Mouse (Mus musculus) adrenal gland, adult 18-20 months (tissue): ENCODE results near the gene Csnk2a1. TPM values are rescaled to one million over a fixed set of nuclear protein-coding genes. Genes with fewer than 3 reads are reported as not detected.
"Not testable (repeated sequence)": the region's sequence is repeated elsewhere in the genome, so short reads cannot be mapped to it uniquely, and the experiment has no call there.

ENCODE experiments used
- DNase-seq, 2 experiments: peaks; one replicate each; pipeline ENCODE4 v3.0.0; 2021 to 2022; ENCODE audit warnings: low spot score in 2 of 2
- total RNA-seq, 2 experiments: library from RNA; stranded (reverse); gene quantifications; 1 replicate in 1 of 2; 2 replicates in 1 of 2; pipeline ENCODE4 v1.2.3; 2021

Gene Csnk2a1
- total RNA-seq, 2 experiments from 2014 or later, result 88.2 to 98.6 TPM

DNA sequence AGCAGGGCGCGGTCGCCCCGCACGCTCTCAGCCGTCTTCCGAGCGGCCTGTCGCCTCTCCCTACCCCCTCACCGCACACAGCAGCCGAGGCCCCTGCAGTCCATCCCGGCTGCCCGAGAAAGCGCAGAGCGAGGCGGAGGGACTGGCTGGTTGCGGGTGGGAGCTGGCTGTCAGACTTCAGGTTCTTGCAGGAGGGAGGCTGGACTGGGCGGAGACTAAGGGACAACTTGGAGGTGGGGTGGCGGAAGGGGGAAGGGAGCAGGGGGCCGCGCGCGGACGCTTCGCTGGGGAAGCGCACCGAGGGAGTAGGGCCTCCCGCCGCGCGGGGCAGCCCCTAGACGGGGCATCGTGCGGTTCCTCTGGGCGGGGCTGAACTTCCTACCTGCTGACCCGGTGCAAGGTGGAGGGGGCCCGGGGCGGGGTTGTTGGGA is 427 bp downstream of the Csnk2a1 start:
- peak; percentile 65 to 74 for DNase-seq

DNA sequence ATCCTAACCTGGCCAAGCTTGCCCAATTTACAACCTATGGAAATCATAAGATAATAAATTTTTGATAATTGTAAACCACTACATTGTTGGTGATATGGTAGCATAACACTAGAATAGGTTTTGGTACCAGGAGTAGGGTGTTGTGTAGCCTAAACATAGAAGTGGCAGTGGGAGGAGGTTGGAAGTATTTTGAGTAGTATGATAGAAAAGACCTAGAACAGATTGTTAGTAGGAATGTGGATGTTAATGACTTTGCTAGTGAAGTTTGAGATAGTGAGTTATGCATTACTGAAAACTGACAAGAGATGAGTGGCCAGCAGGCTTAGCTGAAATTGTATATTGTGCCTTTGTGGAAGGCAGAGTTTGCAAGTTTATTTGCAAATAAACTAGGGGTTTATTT is 3.4 kb downstream of the Csnk2a1 start:
- no peak for DNase-seq

DNA sequence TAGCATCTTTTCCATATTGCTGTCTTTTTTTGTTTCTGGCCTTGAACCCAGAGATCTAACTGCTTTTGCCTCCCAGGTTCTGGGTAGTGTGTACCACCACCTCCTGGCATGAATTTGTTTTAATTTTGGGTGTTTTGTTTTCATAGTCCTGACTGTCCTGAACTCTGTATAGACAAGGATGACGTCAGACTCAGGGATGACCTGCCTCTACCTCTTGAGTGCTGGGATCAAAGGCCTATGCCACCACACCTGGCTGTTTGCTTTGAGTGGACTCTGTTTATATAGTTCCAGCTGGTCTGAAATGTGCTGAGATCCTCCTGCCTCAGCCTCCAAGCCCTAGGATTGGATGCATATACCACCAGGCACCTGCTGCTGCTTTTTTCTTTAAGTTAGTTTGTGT is 11.3 kb downstream of the Csnk2a1 start:
- DNase-seq, result no peak

DNA sequence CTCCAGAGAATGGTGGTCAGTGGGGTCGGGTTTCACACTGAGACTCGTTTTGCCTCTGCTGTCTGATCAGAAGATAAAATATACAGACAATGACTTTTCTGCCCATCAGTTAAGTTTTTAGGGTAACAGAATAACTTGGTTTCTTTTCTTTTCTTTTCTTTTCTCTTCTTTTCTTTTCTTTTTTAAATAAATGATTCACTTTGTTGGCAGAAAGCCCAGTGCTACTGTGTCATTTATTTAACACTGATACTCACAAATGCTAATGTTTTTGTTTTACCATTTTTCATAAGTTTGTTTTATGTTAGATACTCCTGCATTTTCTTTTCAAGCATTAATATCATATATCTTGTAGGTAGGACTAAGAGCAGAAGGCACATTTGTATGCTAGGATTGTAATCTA is 13.9 kb downstream of the Csnk2a1 start:
- no peak for DNase-seq

DNA sequence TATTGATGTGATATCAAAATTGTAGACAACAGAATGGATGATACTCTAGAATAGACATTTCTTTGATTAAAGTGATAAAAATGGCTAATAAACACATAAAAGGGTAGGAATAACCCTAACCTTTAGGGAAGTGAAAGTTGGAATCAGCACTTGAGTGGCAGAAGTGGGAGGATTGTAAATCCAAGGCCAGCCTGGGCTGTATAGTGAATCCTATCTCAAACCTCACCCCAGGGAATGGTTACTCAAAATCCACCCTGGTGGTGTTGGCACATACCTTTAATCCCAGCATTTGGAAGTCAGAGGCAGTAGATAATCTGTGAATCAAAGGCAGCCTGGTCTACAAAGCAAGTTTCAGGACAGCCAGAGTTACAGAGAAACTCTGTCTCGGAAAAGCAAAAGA is 20.6 kb downstream of the Csnk2a1 start:
- no peak for DNase-seq

DNA sequence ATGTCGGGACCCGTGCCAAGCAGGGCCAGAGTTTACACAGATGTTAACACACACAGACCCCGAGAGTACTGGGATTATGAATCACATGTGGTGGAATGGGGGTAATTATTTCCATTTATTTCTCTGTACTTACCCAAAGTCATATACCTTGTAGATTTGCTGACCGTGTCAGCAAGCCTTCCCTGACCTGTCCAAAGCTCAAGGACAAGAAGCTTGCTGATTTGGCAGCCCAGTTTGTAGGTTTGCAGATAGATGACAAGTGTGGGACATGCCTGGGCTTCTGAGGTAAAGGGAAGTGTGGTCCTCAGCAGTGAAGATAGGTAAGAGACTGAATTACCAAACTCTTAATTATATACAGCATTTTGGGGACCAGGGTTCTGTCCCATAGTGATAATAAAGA is 23.9 kb downstream of the Csnk2a1 start:
- DNase-seq, result no peak

DNA sequence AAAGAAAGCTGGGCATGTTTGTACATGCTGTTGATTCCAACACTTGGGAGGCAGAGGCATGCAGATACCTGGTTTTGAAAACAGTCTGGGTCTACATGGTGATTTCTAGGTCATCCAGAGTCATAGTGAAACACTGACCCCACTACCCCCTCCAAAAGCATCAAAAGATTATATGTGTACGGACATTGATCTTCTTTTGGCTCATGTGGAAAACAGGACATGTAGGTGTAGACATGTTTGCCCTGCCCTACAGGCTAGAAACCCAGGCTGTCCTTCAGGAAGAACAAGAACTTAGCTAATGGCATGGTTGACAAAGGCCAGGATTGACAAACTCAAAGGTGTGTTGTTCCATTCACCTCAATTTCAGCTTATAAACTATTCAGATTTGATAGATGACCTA is 33.1 kb downstream of the Csnk2a1 start:
- DNase-seq, result no peak

DNA sequence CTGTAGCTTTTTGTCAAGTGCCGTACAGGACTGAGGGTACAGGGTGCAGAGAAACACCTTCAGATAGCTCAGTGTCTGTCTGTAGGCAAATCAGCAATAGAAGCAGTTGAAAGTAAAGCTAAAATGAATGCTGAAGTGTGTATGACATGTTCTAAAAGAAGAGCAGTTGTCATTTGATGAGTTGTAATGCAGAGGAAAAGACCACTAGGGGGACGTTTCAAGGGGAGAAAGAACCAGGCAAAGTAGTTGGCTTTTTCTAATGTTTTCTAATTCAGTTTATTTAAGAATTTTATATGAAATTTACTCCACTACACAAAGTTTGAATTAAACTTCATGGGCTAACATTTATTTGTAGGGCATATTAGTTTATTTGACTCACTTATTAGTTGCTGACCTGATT is 47.0 kb downstream of the Csnk2a1 start:
- no peak for DNase-seq

DNA sequence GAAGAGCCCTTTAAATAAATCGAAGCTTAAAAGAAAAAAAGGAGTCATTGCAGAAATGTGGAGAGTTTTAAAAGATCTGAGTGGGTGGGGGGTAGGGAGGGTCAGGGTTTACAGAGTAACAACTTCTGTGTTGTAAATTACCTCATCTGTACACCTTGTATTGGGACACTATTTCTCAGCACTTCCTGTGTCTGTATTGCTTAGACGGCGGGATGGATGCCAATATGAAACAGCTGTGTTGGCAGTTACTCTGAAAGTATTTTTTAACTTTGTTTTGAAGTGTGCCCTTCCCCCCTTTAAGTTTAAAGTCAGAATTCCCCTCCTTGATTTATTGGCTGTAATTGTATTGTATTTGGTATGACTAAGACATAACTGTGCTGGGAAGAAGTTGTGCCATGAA is 54.8 kb downstream of the Csnk2a1 start:
- no peak for DNase-seq

DNA sequence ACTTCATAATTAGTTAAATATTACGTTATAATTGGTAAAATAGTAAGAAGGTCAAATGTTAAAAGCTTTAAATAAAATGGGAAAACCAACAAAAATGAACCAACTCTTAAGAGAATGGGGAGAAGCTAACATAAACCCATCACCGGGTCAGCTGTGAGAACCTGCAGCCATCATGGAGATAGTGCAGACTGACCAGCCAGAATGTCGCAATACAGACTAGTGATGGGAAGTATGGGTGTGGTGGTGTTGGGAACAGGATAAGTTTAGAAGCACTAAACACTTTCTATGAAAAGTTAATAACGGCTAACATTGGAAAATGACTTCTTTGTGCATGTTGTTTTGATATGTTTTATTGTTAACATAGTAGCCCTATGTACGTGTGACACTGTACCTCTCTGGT is 60.9 kb downstream of the Csnk2a1 start:
- DNase-seq, result no peak

DNA sequence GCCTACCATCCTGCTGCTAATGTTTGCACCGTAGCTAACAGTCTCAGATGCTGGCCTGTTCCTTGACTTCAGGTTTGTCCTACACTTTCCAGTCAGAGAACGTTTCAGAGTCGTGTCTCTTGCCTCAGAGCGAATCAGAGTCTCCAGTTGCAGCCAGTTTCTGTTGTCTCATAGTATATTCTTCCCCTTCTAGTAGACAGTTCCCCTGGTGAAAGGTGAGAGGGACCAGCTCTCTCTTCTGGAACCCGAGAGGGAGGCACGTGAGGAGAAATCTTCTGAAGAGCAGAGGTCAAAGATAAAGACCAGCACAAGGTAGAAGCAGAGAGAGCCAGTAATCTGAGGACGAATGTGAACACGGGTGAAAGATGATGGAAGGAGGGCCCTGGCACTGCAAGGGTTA is 61.4 kb downstream of the Csnk2a1 start:
- DNase-seq, result no peak

DNA sequence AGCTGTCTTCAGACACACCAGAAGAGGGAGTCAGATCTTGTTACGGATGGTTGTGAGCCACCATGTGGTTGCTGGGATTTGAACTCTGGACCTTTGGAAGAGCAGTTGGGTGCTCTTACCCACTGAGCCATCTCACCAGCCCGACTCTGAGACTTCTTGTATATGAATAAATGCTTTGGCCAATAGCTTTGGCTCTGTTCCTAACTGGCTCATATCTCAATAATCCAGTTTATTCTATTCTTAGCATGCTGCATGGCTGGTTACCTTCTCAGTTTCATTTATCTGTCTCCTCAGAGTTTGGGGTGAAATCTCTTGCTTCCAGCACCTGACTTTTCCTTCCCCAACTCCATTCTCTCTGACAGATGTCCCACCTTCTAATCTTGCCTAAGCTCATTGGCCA is 63.0 kb downstream of the Csnk2a1 start:
- not testable (repeated sequence) for DNase-seq

DNA sequence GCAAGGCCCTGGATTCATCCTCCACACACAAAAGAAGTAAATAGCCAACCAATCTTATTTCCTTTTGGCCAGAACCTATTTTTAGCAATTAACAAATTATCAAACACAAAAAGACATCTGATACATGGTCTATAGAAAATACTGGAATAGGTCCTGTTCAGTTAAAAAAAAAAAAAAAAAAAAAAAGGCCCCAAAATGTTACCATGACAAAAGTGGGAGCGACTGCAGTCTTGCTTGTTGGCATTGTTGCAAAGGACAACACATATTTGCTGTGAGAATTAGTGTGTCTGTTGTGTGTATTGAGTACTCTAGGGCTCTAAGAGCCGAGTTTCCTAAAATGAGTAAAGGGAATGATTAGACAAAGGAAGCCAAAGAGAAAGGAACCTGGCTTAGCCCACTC is 65.8 kb downstream of the Csnk2a1 start:
- DNase-seq, result no peak

DNA sequence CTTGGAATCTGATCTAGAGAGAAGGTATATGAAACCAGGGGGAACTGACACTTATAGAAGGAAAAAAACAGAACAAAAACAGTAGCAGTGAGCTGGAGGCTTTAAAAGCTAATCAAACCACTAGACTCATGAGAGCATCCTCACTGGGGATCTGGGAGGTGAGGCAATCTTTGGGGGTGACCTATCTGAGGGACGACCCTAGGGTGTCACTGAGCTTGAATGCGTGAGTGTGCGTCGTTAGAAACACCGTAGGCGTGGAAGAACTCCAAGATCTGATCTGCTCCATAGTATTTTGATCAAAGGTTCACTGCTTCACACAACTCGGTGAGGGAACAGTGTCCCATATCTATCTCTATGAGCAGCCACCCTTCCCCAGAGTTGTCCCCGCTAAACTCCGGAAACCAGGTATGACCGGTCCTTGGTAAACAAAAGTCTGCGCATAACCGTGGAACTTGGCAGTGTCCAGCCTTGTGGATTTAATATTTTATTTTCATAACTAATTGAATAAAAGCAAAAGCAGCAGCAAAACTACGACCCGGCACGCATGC is 66.6 kb downstream of the Csnk2a1 start:
- no peak for DNase-seq

DNA sequence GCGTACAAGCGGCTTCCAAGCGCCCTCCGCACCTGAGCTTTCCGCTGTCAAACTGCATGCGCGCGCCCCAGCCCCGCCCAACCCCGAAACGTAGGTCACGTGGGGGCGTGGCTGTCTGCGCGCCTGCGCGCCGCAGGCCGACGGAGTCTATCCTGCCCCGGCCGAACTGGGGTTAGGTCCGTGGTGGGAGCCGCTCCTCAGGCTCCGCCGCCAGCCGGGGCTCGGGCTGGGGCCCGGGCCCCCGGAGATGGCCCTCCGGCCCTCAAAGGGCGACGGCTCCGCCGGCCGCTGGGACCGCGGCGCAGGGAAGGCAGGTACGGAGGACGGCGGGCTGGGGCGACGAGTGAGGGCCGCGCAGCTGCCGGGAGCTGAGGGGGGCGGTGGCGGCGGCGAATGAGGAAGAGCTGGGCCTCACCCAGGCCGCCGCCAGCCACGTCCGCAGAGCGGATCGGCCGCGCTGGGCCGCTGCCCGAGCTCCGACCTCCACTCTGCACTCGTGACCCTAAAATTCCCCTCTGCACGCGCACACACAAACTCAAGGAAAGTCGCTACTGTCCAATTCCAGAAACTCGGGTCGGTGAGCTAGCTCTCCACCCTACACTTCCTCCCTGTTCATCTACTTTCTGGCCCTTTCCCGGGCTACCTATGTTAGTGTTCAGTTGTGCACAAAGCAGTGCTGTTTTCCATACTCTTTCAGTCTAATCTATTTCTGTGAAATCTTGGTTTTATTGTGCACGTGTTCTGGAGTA is 67.3 kb downstream of the Csnk2a1 start, which contains the start of gene Tbc1d20:
Gene Tbc1d20, plus strand, starts transcription at position 102 of the 749 bp plus-strand sequence.
- DNase-seq, result peak; percentile 88 to 90

DNA sequence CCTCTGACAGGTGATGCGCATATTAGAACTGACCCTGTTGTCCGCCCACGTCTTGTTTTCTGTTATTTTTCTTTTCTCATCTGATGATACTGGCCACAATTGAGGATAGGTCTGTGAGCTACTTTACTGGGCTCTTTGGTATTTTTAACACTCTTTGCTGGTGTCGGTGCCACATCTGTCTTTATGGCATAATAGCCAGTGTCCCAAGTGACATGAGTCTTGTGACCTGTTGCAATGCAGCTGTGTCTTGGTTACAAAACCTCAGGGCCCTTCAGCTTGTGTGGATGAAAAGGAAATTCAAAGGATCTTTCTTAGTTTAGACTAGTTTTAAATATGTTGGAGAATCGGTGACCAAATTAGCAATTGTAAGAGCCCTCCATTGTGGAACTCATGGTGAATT is 67.9 kb downstream of the Csnk2a1 start:
- DNase-seq, result no peak

DNA sequence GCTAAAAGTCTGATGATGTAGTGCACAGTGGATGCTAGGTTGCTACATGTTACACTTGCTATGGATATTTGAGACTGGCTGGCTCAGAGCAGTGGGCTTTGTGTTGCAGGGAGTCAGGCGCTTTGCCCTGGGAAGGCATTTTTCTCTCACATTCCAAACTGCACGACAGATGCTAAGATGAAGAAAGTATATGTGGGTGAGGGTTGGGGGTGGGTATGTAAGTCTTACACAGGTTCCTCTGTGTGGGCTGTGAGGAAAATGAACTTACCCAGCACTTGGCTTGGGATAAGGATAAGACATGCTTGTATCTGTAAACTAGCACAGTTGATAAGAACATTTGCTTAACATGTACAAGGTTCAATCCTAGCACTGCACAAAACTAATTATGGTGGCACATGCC is 76.2 kb downstream of the Csnk2a1 start:
- DNase-seq, result no peak

DNA sequence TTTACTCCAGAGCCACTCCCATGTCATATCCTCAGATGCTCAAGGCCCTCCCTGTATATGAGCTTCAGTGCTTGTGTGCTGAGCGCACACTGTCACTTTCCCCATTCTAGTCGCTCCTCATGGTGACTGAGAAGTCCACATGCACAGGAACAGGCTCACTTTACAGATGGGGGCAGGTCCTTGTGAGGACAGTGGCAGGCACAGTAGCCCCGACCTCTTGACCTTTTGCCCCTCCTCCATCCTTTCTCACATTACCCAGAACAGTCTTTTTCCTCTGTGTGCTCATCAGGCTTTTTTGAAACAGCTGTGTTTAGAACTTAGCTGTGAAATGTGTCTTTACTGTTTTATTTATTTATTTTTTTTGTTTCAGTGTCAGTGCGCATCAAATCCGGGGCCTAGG is 77.1 kb downstream of the Csnk2a1 start:
- DNase-seq, result no peak

DNA sequence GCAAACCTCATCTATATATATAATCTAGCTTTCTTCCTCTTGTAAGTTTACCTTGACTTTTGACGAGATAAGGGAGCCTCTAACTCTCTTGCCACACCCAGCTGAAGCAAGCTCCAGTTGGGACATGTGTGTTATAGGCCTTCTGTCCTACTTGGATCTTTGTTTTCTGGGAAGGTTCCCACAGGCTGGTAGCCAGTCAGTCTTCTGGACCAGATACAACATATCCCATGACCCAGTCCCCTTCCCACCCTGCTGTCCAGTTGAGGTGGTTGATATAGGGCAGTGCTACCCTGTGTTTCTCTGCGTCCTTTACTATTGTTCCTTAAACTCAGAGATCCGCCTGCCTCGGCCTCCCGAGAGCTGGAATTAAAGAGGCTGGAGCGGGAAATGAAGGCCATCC is 78.8 kb downstream of the Csnk2a1 start:
- no peak for DNase-seq

DNA sequence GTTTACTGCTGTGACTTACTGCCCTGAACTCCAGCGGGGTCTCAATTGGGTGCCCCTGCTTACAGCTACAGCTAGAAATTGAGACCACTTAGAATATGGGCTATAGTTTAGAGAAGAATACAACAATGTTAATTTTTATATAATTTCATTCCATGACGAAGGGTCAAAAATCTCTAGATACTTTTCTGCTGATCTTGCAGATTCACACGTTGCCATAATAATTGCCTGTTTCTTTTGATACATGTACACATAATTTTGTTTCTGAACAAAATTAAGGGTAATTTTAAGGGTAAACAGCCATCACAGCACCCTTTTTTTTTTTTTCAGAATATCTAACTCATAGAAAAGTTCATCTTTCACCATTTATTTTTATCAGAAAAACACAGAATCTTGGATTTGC is 80.5 kb downstream of the Csnk2a1 start:
- DNase-seq, result no peak

DNA sequence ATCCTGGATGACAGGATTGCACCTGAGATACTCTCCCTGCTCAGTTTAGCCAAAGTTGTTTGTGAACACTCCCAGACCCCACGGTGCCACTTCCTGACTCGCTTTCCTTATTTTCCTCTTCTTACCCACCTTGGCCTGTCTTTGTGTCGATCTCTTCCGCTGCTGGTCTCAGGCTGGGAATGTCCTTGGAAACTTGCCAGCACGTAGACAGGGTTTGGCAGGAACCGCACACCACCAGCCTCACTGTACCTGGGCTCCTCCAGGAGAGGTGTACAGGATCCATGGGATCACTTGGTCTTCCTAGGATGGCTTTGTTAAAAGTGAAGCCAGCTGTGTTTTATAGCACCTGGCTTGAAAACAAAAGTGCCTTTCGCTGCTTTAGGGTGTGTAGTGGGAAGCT is 86.4 kb downstream of the Csnk2a1 start:
- no peak for DNase-seq

DNA sequence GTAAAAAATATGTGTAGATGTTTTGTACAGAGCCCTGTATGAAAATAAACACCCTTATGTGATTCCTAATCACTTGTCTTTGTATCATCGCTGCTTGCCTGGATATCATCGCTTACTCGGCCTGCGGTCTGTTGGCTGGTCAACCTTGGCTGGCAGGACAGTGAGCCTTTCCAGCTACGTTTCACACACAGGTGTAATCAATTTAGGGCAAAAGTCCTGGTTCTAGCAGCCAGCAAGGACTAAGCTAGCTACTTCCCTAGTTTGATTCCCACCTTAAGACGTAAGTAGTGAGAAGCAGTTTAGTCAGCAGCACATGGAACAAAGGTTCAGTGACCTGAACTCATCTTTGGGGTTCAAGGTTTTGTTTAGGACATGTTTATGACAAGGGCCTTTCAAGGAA is 87.3 kb downstream of the Csnk2a1 start:
- DNase-seq, result no peak

DNA sequence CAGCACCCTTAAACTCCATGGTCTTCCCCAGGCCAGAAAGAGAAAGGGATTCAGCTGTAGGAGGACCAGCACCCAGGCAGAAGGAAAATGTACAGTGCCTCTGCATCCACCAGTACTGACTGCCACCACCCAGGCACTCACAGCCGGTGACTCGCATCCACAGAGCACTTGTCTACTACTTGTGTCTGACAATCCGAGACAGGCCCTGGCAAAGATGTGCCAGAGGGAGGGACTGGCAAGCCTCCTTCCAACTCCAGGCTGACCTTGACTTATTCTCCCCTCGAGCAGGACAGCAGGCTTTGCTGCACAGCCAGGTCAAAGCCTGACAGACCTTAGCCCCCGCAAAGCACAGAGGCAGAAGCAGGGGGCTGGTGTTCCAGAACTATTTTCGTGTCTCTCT is 90.4 kb downstream of the Csnk2a1 start:
- DNase-seq, result no peak
